Mouse (Mus musculus) mature B cell (primary cell): ENCODE data around the gene Slbp.

ENCODE experiments used
- in situ Hi-C: fragments of 300-500 bp; cut with MboI; formaldehyde crosslinking; loops from 2 replicates; pipeline ENCODE4 v1.14.3; 2019

Slbp gene

DNA sequence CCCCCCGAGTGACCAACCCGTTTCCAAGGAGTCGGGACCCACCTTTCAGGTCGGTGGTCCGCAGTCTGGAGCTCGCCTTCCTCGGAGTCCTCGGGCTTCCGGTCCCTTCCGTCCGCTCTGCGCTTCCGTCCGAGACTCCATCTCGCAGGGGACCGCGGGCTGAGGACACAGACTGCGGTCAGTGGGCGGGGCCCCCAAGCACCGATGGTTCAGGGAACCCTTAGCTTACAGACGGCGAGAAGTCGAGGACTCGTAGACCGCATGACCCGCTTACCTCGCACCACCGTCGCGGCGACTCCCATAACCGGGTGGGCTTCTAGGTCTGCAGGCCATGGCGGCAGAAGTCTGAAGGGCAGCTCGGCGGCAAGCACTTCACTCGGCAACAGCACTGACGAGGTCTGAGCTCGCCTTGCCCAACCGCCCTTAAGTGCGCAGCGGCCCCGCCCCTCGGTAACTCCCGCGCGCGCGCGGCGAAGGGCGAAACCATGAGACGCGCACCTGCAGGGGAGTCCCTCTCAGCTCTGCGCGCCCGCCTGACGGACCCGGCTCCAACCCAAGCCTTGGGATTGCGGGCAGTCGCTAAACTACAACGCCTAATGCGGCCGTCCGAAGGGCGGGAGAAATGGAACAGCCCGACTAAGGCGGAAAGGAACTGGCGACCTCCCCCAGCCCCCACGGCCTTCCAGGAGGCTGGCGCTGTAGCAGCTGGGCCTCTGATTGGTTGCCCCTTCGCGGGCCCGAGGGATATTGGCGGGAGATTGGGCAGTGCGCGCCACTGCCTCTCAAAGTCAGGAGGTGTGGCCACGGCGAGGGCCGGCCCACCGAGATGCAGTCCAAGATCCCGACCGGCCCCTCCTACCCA lies at the start of gene Slbp:
Gene Slbp (minus strand): TSS at position 654 of the 862 bp plus-strand sequence.
- in situ Hi-C loops: no loop called here

DNA sequence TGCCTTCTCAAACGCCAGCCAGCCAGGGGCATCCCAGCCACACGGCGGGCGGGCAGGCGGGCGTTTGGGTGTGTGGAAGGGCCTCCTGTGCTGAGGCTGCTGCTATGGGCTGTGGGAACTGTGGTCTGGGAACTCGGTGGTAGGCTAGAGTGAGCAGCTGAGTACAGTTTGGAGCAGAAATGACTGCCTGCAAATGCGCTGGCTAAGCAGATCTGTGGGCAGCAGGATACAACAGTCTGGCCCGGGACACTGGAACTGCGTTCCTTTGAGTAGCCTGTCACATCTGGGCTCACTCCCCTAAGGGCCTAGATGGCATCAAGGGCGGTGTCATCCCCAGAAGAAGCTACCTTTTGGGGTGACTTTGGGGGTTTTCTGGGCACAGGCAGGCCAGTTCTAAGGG lies 49.5 kb upstream of the Slbp start:
- in situ Hi-C loops: no loop called here

DNA sequence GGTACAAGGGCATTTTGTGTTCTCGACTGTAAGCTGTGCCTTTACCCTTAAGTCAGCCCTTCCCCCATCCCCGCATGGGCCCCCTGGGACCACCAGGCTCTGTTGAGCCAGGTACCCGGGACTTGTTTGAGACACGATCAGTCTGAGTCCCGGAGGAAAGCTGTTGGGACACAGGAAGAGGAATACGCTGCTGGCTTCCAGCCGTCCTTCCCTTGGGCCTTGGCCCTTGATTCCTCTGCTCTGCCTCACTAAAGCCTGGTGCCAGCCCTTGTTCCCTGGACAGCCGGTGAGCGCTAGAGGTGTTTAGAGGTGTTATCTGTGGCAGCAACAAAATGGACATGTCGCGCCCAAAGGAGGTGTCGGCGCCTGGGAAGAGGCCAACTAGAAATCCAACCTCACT lies 47.6 kb upstream of the Slbp start:
- in situ Hi-C loops: no loop called here

DNA sequence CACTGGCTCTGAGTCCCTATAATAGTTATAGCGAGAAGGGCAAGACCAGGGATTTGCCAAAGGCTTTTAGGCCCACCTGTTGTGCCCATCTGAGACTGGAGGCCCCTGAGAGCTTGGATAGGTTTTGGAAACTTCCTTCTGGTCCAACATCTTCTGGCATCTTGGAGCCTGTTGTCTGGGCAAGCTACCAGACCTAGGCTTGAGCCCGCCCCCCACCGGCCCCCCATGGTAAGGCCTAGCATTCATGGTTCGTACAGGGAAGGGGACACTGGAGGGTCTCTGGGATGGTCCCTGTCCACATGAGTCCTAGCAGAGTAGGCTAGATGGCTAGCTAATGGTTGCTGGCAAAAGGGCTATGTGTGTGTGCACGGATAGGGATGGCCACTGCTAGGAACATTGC lies 46.3 kb upstream of the Slbp start:
- in situ Hi-C loops: no loop called here

DNA sequence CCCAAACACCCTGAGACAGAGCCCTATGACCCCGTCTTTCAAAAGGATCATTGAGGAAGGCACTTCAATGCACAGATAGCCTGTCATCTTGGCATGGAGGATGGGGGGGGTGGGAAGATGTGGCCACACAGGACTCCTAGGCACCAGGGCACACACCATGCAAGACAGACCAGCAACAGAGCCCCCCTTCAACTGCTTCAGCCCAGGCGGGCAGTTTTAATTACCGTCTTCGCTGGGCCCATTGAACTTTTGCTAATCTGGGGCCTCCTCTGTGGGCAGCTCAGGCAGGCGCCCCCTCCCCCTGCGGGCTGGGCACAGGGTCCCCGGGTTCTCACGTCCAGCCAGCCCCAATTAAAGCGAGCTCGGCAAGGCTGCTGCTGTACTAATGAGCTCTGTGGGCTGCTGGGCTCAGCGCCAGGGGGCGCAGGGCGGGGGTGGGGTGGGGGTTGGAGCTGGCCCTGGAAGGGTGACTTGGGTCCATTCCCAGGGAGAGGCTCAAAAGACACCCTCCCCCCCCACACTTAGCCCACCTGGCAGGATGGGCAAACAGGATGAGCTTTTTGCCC lies 45.7 kb upstream of the Slbp start:
- in situ Hi-C loops: no loop called here

DNA sequence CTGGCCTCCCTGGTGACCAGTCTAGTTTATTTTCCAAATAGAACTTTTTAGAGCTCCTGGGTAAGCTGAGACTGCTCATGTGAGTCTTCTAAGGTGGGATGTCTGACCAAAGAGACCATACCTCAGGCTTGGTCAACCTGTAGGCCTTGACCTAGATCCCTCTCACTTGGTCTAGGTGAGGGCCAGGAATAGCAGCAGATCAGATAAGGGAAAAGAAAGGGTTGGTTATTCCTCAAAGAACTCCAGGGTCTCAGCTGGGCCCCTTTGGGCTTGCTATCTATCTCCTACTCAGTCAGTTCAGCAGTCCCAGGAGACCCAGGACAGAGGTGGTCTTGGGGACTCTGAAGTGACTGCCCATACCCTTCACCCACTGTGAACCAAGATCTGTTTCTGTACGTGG lies 45.2 kb upstream of the Slbp start:
- in situ Hi-C loops: no loop called here

DNA sequence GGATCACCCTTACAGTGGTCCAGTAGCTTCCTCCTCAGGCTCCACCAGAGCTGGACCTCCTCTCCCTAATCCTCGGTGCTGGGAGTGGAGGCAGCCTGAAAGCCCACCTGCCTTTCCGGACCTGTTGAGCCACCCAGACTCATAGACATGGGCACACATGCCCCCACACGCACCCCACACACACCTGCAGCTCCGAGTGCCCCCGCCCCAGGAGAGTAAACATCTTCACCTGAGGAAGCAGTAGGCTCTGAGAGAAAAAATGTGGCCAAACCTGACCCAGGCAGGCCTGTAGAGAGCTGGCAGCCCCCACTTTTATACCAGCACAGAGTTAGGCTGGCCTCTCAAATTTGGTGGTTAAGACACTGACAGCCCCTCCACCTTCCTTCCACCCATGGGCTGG lies 44.1 kb upstream of the Slbp start:
- in situ Hi-C loops: no loop called here

DNA sequence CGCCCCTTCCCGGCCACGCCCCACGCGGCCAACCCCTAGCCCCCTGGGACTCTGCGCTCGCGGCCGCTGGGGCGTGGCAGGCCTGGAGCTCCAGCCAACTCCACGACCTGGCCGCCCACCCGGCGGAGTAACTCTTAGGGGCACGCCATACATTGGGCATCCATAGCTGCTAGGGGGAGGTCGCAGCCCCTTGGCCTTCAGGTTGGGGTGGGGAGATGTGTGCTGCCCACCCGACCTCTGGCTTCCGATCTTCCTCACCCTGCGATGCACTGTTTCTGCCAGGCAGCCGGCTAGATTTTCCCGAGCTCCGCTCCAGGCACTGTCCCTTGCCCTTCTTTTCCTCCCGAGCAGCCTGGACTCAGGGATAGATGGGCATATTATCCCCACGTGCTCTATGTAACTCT lies 43.3 kb upstream of the Slbp start:
- in situ Hi-C loops: no loop called here

DNA sequence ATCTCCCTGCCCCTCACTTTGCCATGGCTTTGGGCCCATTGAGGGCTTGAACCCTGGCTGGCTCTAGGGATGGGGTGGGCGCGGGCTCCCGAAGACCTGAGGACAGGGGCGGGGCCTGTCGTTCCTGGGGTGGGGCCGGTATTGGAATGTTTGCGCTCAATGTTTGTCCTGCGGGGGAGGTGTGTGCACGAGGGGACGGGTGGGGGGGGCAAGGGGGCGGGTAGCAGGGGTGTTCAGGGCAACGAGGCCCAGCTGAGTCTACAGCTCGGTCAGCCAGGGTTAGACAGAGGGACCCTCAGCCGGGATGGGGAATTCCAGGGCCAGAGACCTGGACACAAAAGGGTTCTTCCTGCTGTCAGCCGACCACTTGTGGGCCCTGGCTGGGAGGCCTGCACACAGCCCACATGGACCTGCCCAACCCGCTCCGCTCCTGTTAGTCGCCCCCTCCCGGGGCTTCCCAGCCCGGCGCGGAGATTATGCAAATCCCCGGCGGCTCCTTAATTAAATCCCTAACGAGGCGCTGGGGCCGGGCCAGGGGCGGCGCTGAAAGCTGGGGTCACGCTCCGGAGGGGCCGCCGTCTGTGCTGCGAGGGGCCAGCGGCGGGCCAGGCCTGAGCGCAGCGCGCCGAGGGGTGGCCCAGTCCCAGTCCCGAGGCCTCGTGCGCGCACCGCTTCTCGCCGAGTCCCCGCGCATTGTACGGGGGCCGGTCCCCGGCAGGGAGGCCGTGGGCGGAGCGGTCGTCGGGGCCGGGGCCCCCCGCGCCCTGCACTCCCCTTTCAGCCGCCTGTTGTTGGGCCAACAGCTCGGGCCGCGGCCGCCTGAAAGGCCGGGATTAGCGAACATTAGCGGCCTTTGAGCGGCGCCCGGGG lies 42.7 kb upstream of the Slbp start:
- in situ Hi-C loops: no loop called here

DNA sequence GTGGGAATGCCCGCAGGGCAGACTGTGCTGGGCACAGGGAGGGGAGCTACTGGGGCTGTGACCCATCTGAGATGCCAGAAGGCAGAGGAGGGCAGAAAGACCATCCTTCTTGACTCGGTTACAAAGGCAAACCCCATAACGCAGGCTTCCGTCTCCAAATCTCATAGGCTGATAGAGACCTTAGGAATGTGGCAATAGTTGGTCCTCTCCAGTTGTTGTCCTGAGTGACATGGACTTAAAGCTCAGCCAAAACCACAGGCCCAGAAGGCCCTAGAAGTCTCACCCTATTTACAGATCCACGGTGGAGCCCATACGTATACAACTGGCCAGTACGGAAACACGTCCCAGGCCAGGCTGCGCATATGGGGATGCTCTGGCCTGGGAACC lies 42.1 kb upstream of the Slbp start:
- in situ Hi-C loops: no loop called here

DNA sequence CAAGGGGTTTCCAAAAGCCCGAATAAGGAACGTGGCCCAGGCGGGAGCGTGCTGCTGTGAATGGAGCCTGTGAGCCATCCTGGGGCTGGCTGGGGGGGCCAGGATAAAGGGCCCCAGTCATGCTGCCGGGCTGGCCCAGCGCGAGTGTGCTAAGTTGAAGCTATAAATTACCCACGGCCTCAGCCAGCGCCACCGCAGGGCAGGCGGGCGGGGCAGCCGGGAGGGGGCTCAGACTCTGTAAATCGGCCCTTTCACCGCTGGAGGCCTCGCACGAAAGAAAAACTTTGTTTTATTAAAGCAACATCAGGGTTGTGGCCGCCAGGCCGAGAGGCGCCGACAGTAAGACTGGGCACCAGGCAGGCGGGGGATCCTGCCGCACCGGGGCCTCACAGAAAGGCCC lies 40.0 kb upstream of the Slbp start:
- in situ Hi-C loops: no loop called here

DNA sequence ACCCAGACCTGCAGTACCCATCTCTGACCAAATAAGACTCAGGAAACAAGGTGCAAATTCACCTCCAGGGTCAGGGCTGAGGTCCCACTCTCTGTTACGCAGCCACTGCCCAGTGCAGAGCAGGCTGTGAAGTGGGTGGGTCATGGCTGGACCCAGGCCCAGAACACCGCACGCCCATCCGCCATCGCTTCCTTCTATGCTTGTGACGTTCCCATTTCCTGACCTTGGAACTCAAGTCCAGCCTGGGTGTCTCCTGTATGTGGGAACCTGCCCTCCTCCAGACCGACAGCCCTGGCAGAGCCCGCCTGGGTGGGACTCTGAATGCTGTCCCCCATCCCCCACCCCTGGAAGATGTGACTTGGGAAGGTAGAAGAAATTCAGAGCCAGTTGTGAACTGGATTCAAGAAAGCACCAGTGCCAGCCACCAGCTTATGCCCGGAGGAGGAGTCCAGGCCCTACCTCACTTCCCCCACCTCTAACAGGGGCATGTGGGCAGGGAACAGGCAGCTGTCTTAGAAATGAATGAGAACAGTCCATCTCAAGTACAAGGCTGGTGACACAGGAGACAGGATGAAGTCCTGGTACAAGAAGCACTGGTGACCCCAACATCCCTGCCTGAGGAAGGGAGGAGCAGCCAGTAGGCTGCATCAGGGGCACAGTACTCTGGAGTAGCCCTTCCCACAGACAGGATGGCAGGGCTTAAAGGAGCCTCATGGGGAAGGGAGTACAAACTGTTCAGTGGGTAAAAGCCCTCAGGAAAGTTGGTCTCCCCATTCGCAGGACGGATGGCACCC lies 37.7 kb upstream of the Slbp start:
- in situ Hi-C loops: no loop called here

DNA sequence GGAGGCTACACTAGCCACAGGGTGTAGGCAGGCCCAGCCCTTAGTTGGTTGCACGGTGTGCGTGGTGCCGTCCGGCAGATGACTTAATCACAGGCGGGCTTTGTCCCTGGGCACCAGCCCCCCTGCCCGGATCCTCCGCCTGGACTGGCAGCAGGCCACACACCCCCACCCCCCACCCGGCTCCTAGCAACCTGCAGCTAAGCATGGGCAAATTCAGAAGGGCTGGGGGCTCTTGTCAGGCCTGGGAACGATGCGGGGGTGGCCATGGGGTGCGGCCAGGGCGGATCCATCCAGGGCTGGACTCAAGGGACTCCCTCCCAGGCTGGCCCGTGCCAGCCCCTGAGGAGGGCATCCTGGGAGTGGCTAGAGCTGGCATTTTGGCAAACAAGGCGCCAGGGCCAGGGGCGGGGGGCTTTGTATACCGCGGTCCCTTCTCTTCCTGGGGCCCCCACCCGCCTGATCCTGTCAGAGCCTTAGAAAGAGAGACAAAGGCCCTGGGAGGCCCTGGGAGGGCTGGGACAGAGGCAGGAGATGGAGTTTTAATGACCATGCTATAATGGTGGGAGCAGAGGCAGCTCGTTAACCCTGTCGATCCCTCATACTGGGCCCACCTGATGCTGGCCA lies 37.0 kb upstream of the Slbp start:
- in situ Hi-C loops: no loop called here

DNA sequence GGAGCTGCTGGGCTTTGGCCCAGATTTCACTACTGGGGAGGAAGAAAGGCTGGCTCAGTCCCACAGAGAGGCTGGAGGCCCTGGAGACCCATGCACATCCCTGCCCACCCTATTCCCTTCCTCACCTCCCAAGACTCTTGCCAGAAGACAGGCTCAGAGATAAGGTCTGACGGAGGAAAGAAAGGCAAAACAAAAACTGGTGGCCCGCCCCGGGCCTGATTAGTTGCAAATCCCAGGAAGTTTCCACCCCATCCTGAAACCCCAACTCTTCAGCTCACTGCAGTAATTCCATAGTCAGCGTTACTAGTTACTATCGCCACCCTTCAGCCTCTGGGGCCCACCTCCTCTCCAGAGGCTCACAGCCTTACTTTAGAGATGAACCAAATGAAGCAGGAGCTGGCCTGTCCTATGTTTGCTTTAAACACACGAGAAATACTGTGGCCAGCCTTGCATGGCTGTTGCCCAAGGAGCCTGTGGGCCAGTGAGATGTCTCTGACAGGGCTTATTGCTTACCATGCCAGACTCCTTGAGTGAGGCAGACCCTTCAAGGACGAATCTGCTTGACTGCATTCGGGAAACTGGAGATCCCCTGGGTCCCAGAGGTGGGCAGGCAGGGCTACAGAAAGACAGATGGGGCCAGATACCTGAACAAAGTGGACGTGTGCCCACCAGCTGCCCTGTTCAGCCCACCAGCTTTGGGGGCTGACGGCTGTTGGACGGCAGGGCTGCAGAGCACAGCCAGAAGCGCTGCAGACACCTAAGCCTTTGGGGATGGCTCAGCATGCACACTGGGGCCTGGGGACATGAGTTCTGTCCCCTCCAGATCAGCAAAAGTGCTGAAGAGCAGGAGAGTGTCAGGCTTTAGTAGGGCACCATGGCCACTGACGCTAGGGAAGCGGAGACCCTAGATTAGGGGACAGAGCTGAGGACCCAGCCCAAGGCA lies 36.2 kb upstream of the Slbp start:
- in situ Hi-C loops: no loop called here

DNA sequence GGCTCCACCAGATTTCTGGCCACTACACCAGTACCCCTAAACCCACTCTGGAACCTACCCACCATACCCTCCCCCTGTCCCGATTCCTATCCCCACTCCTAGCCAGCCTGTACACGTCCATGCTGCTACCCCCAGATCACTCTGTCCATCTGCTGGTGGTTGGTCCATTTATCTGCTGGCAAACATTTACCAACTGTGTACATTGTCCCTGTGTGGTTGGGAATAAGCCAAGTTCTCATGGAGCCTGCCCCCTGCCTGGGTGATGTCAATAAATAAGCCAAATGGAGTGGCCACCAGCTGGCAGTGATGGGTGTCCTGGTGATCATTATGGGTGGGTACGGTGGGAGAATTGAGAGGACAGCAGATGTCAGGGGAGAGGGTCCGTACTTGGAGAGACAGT lies 34.8 kb upstream of the Slbp start:
- in situ Hi-C loops: no loop called here

DNA sequence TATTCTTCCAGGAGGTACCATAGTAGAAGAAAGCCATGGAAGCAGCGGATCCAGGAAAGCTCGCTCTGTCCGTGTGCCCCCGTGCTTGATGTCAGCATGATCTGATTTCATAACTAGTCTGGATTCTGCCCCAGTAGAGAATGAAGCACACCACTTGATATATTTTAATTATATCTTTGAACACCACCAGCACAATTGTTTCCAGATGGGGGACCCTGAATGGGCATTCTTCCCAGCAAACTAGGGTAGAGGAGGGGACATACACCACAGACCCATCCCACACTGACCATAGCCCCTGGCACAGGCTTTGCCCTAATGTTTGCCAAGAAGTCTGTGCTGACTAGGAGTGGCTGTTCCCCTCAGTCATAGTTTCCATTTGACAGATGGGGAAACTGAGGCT lies 32.6 kb upstream of the Slbp start:
- in situ Hi-C loops: no loop called here

DNA sequence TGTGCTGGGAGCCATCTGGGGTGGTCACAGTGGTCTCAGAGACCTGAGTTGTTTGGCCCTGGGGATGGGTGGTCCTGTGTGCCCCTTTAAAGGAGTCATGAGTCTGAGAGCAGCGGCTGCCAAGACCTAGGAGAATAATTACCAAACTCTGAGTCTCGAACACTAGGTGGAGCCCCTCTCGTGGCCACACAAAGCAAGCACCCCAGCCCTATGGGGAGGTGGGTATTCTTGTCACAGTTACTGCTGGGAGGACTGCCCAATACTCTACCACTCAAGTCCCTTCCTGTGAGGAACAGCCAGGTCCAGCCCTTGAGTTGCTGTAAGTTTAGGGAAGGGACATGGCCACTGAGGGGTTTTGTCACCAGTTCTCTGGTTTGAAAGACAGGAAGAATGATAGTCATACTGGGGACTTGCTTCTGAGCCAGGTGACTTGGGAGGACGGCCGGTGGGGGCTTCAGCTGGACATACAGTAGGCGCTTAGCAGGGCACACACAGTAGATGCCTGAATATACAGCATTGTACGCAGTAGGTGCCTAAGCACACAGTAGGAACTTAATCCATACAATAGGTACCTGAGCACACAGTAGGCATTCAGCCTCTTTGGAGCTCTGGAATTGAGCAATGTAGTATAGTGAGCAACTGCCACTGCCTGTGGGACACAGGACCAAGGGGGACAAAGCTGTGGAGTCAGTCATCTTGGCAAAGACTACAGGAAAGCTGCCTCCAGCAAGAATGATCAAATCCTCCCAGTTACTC lies 31.7 kb upstream of the Slbp start:
- in situ Hi-C loops: no loop called here

DNA sequence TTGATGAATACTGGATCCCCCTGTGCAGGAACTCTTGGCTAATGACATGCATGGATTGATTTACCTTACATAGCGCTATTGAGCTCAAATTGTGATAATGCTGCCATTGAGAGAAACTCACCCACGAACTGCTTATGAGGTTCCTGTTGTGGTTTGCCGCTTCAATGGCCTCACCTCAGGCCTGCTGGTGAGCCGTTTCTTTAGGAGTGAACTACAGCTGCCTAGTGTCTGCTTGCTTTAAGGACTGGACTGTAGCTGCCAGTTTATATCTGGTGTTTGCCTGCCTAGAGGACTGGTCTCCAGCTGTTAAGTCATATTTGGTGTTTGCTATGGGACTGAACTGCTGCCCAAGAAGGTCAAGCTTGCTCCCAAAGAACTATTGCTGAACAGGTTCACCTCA lies 30.6 kb upstream of the Slbp start:
- in situ Hi-C loops: no loop called here

DNA sequence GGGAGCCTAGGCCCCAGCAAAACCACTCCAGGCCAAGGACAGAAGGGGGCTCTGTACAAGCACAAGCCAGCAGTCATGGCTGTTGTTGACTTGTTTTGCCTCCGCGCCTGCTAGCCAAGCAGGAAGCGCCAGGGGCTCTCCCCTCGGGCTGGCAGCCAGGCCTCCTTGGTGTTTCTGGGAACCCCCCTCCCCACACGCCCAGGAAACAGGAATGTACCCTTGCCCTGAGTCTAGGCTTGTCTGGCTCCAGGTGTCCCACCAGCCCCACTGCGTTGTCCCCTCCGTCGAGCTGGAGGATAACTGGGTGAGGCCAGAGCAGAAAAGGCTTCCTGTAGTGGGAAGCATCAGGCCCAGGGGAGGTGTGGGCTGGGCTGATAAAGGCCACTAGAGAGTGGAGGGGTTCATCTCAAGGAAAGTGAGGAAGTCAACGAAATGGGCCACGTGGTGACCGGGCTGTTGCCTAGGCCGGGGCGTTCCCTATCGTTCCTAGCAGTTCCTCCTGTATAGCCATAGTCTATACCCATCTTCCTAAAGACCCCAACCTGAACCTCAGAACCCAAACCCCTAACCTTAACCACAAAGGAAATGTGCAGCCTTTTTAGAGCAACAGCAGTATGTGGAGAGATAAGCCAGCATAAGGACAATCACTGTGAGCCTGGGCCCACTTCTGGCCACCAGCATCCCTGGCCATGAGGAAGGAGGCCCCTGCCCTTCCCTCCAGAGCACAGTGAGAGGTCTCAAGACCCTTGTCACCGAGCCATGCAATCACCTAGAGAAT lies 29.4 kb upstream of the Slbp start:
- in situ Hi-C loops: no loop called here
